Mouse (Mus musculus): ENCODE data around the gene Pdgfd.

- TF ChIP-seq CTCF (IDR thresholded peaks at IDR 0.05; ENCODE audit: low read depth) (no peak), EP300 (IDR thresholded peaks at IDR 0.05; ENCODE audit: low read depth) (no peak)
These were observed 14.0 kb downstream of the Pdgfd start for GRCm38 (mm10) chr9:6182307-6182923.

Data from liver, postnatal 0 days (tissue).